Mouse (Mus musculus) kidney, adult 2 months (tissue): ENCODE measurements around the gene Mphosph10.

ENCODE experiments used
- CTCF ChIP-seq: fragments of 200-500 bp; conservative IDR thresholded peaks from 2 replicates; pipeline ENCODE4 v1.5.1; 2011; ENCODE audit warnings: low read depth, mild to moderate bottlenecking, control low read depth, low read length, moderate library complexity, mixed read lengths; ENCODE audit not compliant: insufficient read depth, insufficient read length
- POLR2A ChIP-seq: fragments of 200-500 bp; IDR thresholded peaks from one replicate; pipeline ENCODE4 v1.6.1; 2011; ENCODE audit warnings: low read depth, low read length, control low read depth

DNA sequence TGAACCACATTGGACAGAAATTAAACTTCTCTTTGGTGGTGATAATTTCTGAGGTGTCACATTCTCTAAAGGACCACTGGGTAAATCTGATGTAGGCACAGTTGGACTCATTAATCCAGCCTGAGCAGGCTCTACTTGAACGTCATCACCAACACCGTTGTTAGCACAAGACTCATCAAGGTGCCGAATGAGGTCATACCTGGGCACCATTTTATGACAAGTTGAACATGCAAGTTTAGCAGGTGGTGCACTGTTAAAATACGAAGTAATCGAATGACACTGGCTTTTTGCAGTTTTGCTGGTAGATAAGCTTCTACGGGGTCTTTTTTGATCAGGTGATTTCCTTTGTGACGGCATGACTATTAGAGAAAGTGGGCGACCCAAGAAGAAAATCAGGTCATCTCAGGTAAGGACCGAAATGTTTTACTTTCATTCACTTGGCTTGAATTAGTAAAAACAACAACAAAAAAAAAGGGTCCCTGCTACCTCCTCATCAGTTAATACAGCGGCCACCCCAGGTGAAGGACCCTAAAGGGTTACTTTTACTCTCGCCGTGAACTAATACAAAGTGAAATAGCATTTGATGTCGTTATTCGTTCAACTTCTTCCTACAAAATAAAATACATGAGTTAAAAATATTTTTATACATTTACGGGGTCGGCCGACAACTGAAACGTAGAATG is 18.8 kb downstream of the Mphosph10 start:
- TF ChIP-seq CTCF (no peak), POLR2A (no peak)
